Mouse (Mus musculus): ENCODE measurements around the gene Olfr716. TPM values are rescaled to one million over a fixed set of nuclear protein-coding genes. Genes with fewer than 3 reads are reported as not detected.

Olfr716 gene
- polyA plus RNA-seq (2014; fragmentation: Illumina TruSeq; extraction: RNeasy Lipid Tissue Mini Kit (QIAGEN cat#74804); ENCODE audit: low read depth, low replicate concordance) = not detected

GRCm38 (mm10) chr7:107138027-107138426, at the start of gene Olfr716:
TSS of gene Olfr716 (plus strand) at chr7:107138327.

GRCm38 (mm10) chr7:107092920-107093319, 45.2 kb upstream of the Olfr716 start, which contains the start of gene Olfr17:
TSS of gene Olfr17 (plus strand) at chr7:107093220.

GRCm38 (mm10) chr7:107110269-107110668, 27.9 kb upstream of the Olfr716 start, which contains the start of gene Olfr715b:
TSS of gene Olfr715b (minus strand) at chr7:107110369.

GRCm38 (mm10) chr7:107130983-107131382, 7.1 kb upstream of the Olfr716 start, which contains the start of gene Olfr715:
TSS of gene Olfr715 (minus strand) at chr7:107131083.

GRCm38 (mm10) chr7:107166690-107167089, 28.6 kb downstream of the Olfr716 start, which contains the start of gene Nlrp14:
TSS of gene Nlrp14 (plus strand) at chr7:107166990.

Other genes with a start within 250 kb of the Olfr716 start
- gene Olfr707, start 237.1 kb upstream of the Olfr716 start, polyA plus RNA-seq (2014; fragmentation: Illumina TruSeq; extraction: RNeasy Lipid Tissue Mini Kit (QIAGEN cat#74804); ENCODE audit: low read depth, low replicate concordance) = not detected
- gene Olfr1532-ps1, start 230.3 kb upstream of the Olfr716 start, polyA plus RNA-seq (2014; fragmentation: Illumina TruSeq; extraction: RNeasy Lipid Tissue Mini Kit (QIAGEN cat#74804); ENCODE audit: low read depth, low replicate concordance) = not detected
- not detected for gene Olfr709-ps1, start 206.1 kb upstream of the Olfr716 start, polyA plus RNA-seq (2014; fragmentation: Illumina TruSeq; extraction: RNeasy Lipid Tissue Mini Kit (QIAGEN cat#74804); ENCODE audit: low read depth, low replicate concordance)
- gene Olfr710, start 190.0 kb upstream of the Olfr716 start, polyA plus RNA-seq (2014; fragmentation: Illumina TruSeq; extraction: RNeasy Lipid Tissue Mini Kit (QIAGEN cat#74804); ENCODE audit: low read depth, low replicate concordance) = not detected
- not detected for gene Olfr6, start 174.4 kb upstream of the Olfr716 start, polyA plus RNA-seq (2014; fragmentation: Illumina TruSeq; extraction: RNeasy Lipid Tissue Mini Kit (QIAGEN cat#74804); ENCODE audit: low read depth, low replicate concordance)
- not detected for gene Olfr711, start 162.9 kb upstream of the Olfr716 start, polyA plus RNA-seq (2014; fragmentation: Illumina TruSeq; extraction: RNeasy Lipid Tissue Mini Kit (QIAGEN cat#74804); ENCODE audit: low read depth, low replicate concordance)
- not detected for gene Olfr2, start 132.3 kb upstream of the Olfr716 start, polyA plus RNA-seq (2014; fragmentation: Illumina TruSeq; extraction: RNeasy Lipid Tissue Mini Kit (QIAGEN cat#74804); ENCODE audit: low read depth, low replicate concordance)
- not detected for gene Olfr713, start 107.2 kb upstream of the Olfr716 start, polyA plus RNA-seq (2014; fragmentation: Illumina TruSeq; extraction: RNeasy Lipid Tissue Mini Kit (QIAGEN cat#74804); ENCODE audit: low read depth, low replicate concordance)
- not detected for gene Olfr714, start 67.3 kb upstream of the Olfr716 start, polyA plus RNA-seq (2014; fragmentation: Illumina TruSeq; extraction: RNeasy Lipid Tissue Mini Kit (QIAGEN cat#74804); ENCODE audit: low read depth, low replicate concordance)
- gene Olfr17, start 45.1 kb upstream of the Olfr716 start, polyA plus RNA-seq (2014; fragmentation: Illumina TruSeq; extraction: RNeasy Lipid Tissue Mini Kit (QIAGEN cat#74804); ENCODE audit: low read depth, low replicate concordance) = not detected
- not detected for gene Olfr715b, start 28.0 kb upstream of the Olfr716 start, polyA plus RNA-seq (2014; fragmentation: Illumina TruSeq; extraction: RNeasy Lipid Tissue Mini Kit (QIAGEN cat#74804); ENCODE audit: low read depth, low replicate concordance)
- gene Olfr715, start 7.2 kb upstream of the Olfr716 start, polyA plus RNA-seq (2014; fragmentation: Illumina TruSeq; extraction: RNeasy Lipid Tissue Mini Kit (QIAGEN cat#74804); ENCODE audit: low read depth, low replicate concordance) = not detected
- gene Nlrp14, start 28.7 kb downstream of the Olfr716 start, polyA plus RNA-seq (2014; fragmentation: Illumina TruSeq; extraction: RNeasy Lipid Tissue Mini Kit (QIAGEN cat#74804); ENCODE audit: low read depth, low replicate concordance) = not detected
- gene Rbmxl2, start 71.1 kb downstream of the Olfr716 start, polyA plus RNA-seq (2014; fragmentation: Illumina TruSeq; extraction: RNeasy Lipid Tissue Mini Kit (QIAGEN cat#74804); ENCODE audit: low read depth, low replicate concordance) = not detected
- 3.0 TPM for gene Syt9, start 232.4 kb downstream of the Olfr716 start, polyA plus RNA-seq (2014; fragmentation: Illumina TruSeq; extraction: RNeasy Lipid Tissue Mini Kit (QIAGEN cat#74804); ENCODE audit: low read depth, low replicate concordance)